Mouse (Mus musculus) heart, postnatal 0 days (tissue): ENCODE results near the gene Sirt5.

ENCODE experiments used
- CTCF ChIP-seq: IDR thresholded peaks from 2 replicates; pipeline ENCODE4 v1.5.1; 2016; ENCODE audit warnings: antibody characterized with exemption, control low read depth, low read depth
- EP300 ChIP-seq: IDR thresholded peaks from 2 replicates; pipeline ENCODE4 v1.6.1; 2016; ENCODE audit warnings: antibody characterized with exemption, low read depth

GRCm38 (mm10) chr13:43336425-43337221, 28.7 kb upstream of the Sirt5 start:
- TF ChIP-seq CTCF (no peak), EP300 (no peak)
